Mouse (Mus musculus): Measurements from ENCODE around the gene Acsbg1. TPM values are rescaled to one million over a fixed set of nuclear protein-coding genes. Genes with fewer than 3 reads are reported as not detected.
"Not testable (repeated sequence)": the region's sequence is repeated elsewhere in the genome, so short reads cannot be mapped to it uniquely, and the experiment has no call there.

Acsbg1 gene
- polyA plus RNA-seq, 1 experiment from 2014 or later, result 0.11 TPM

- Histone ChIP-seq H3K36me3 (ENCODE audit: control insufficient read depth, insufficient read depth, low read length) (peaks cover 16% of the 10 kb centered on the region), H3K4me2 (peak overlapping the region; percentile 76), H3K9me3 (ENCODE audit: control insufficient read depth, low read length) (no peaks in the 10 kb centered on the region), H3K9ac (ENCODE audit: low read depth, low read length) (no peak overlapping the region), H3K4me1 (replicated peaks; ENCODE audit: control insufficient read depth, insufficient read depth, low read length) (peaks cover 8% of the 10 kb centered on the region), H3K27me3 (replicated peaks; ENCODE audit: control insufficient read depth, insufficient read depth, low read length) (no peaks in the 10 kb centered on the region), H3K27ac (ENCODE audit: low read depth, low read length) (no peak overlapping the region), H3K4me3 (ENCODE audit: low read depth, low read length) (peak overlapping the region; percentile 96)
- DNase-seq (ENCODE audit: low spot score) (no peak), ATAC-seq (replicated peaks; ENCODE audit: low FRiP score) (no peak)
- 79% methylated on average over 4 of the region's 4 CpGs for WGBS
These were observed 73.8 kb downstream of the Acsbg1 start for GRCm38 (mm10) chr9:54587863-54588262.

GRCm38 (mm10) chr9:54586199-54587061, 75.2 kb downstream of the Acsbg1 start, which contains the start of gene Idh3a:
Gene Idh3a, plus strand, starts transcription at chr9:54586334.
- H3K4me3 ChIP-seq (ENCODE audit: low read depth, low read length), result peak within 1 kb of the TSS; percentile 96
- peaks cover 8% of the 10 kb centered on the region for H3K4me1 ChIP-seq (replicated peaks; ENCODE audit: control insufficient read depth, insufficient read depth, low read length)
- DNase-seq (ENCODE audit: low spot score) (peak; percentile 98), ATAC-seq (replicated peaks; ENCODE audit: low FRiP score) (peak; percentile 96)
- H3K36me3 ChIP-seq (ENCODE audit: control insufficient read depth, insufficient read depth, low read length), result 0 out of 2 replicates have a peak, but pooled peaks cover 5% of the 10 kb centered on the region
- under 1% methylated on average over 71 of the region's 73 CpGs for WGBS
- H3K27me3 ChIP-seq (replicated peaks; ENCODE audit: control insufficient read depth, insufficient read depth, low read length), result no peaks in the 10 kb centered on the region
- H3K9me3 ChIP-seq (ENCODE audit: control insufficient read depth, low read length), result no peaks in the 10 kb centered on the region
- peak within 1 kb of the TSS; percentile 90 for H3K9ac ChIP-seq (ENCODE audit: low read depth, low read length)
- peak within 1 kb of the TSS; percentile 76 for H3K4me2 ChIP-seq
- peak within 1 kb of the TSS; percentile 45 for H3K27ac ChIP-seq (ENCODE audit: low read depth, low read length)

GRCm38 (mm10) chr9:54585839-54586198, 75.9 kb downstream of the Acsbg1 start:
- no peak for ATAC-seq (replicated peaks; ENCODE audit: low FRiP score)
- Histone ChIP-seq H3K9me3 (ENCODE audit: control insufficient read depth, low read length) (no peaks in the 10 kb centered on the region), H3K27me3 (replicated peaks; ENCODE audit: control insufficient read depth, insufficient read depth, low read length) (no peaks in the 10 kb centered on the region), H3K4me2 (peak overlapping the region; percentile 66), H3K4me1 (replicated peaks; ENCODE audit: control insufficient read depth, insufficient read depth, low read length) (peaks cover 8% of the 10 kb centered on the region), H3K27ac (ENCODE audit: low read depth, low read length) (no peak overlapping the region; the same call in 1 of the 2 replicates), H3K4me3 (ENCODE audit: low read depth, low read length) (peak overlapping the region; percentile 96), H3K9ac (ENCODE audit: low read depth, low read length) (no peak overlapping the region), H3K36me3 (ENCODE audit: control insufficient read depth, insufficient read depth, low read length) (0 out of 2 replicates have a peak, but pooled peaks cover 5% of the 10 kb centered on the region)
- WGBS, result 28% methylated on average over 5 of the region's 5 CpGs
- no peak for DNase-seq (ENCODE audit: low spot score)

GRCm38 (mm10) chr9:54584127-54584526, 77.5 kb downstream of the Acsbg1 start:
- not testable (repeated sequence) for H3K36me3 ChIP-seq (ENCODE audit: control insufficient read depth, insufficient read depth, low read length); ATAC-seq (replicated peaks; ENCODE audit: low FRiP score); H3K9me3 ChIP-seq (ENCODE audit: control insufficient read depth, low read length); H3K9ac ChIP-seq (ENCODE audit: low read depth, low read length); H3K27me3 ChIP-seq (replicated peaks; ENCODE audit: control insufficient read depth, insufficient read depth, low read length); H3K4me3 ChIP-seq (ENCODE audit: low read depth, low read length); H3K4me2 ChIP-seq; DNase-seq (ENCODE audit: low spot score); H3K4me1 ChIP-seq (replicated peaks; ENCODE audit: control insufficient read depth, insufficient read depth, low read length)
- H3K27ac ChIP-seq (ENCODE audit: low read depth, low read length), result peak overlapping the region; percentile 52
- 63% methylated on average over 2 of the region's 2 CpGs for WGBS

- Histone ChIP-seq H3K4me1 (replicated peaks; ENCODE audit: control insufficient read depth, insufficient read depth, low read length) (peaks cover 8% of the 10 kb centered on the region), H3K27me3 (replicated peaks; ENCODE audit: control insufficient read depth, insufficient read depth, low read length) (no peaks in the 10 kb centered on the region), H3K27ac (ENCODE audit: low read depth, low read length) (peak overlapping the region; percentile 52), H3K9ac (ENCODE audit: low read depth, low read length) (no peak overlapping the region), H3K9me3 (ENCODE audit: control insufficient read depth, low read length) (no peaks in the 10 kb centered on the region), H3K36me3 (ENCODE audit: control insufficient read depth, insufficient read depth, low read length) (no peaks in the 10 kb centered on the region), H3K4me2 (no peak overlapping the region), H3K4me3 (ENCODE audit: low read depth, low read length) (no peak overlapping the region)
- ATAC-seq (replicated peaks; ENCODE audit: low FRiP score) (peak; percentile 72), DNase-seq (ENCODE audit: low spot score) (no peak)
- WGBS, result 33% methylated on average over 1 of the region's 1 CpGs
These were observed 78.0 kb downstream of the Acsbg1 start for GRCm38 (mm10) chr9:54583712-54584111.

- Histone ChIP-seq H3K27me3 (replicated peaks; ENCODE audit: control insufficient read depth, insufficient read depth, low read length) (no peaks in the 10 kb centered on the region), H3K4me3 (ENCODE audit: low read depth, low read length) (no peak overlapping the region), H3K9ac (ENCODE audit: low read depth, low read length) (no peak overlapping the region), H3K9me3 (ENCODE audit: control insufficient read depth, low read length) (no peaks in the 10 kb centered on the region), H3K4me2 (no peak overlapping the region), H3K27ac (ENCODE audit: low read depth, low read length) (no peak overlapping the region), H3K4me1 (replicated peaks; ENCODE audit: control insufficient read depth, insufficient read depth, low read length) (peaks cover 4% of the 10 kb centered on the region; the same call in 1 of the 2 replicates), H3K36me3 (ENCODE audit: control insufficient read depth, insufficient read depth, low read length) (no peaks in the 10 kb centered on the region)
- ATAC-seq (replicated peaks; ENCODE audit: low FRiP score) (no peak), DNase-seq (ENCODE audit: low spot score) (no peak)
- 64% methylated on average over 9 of the region's 9 CpGs for WGBS
These were observed 90.4 kb downstream of the Acsbg1 start for GRCm38 (mm10) chr9:54571130-54571839.

GRCm38 (mm10) chr9:54568732-54569131, 92.9 kb downstream of the Acsbg1 start:
- Histone ChIP-seq H3K4me3 (ENCODE audit: low read depth, low read length) (no peak overlapping the region), H3K27me3 (replicated peaks; ENCODE audit: control insufficient read depth, insufficient read depth, low read length) (no peaks in the 10 kb centered on the region), H3K27ac (ENCODE audit: low read depth, low read length) (no peak overlapping the region), H3K9me3 (ENCODE audit: control insufficient read depth, low read length) (no peaks in the 10 kb centered on the region), H3K4me1 (replicated peaks; ENCODE audit: control insufficient read depth, insufficient read depth, low read length) (peaks cover 4% of the 10 kb centered on the region; the same call in 1 of the 2 replicates), H3K9ac (ENCODE audit: low read depth, low read length) (no peak overlapping the region), H3K4me2 (no peak overlapping the region), H3K36me3 (ENCODE audit: control insufficient read depth, insufficient read depth, low read length) (no peaks in the 10 kb centered on the region)
- WGBS, result 37% methylated on average over 2 of the region's 2 CpGs
- ATAC-seq (replicated peaks; ENCODE audit: low FRiP score) (no peak), DNase-seq (ENCODE audit: low spot score) (no peak)

- Histone ChIP-seq H3K27me3 (replicated peaks; ENCODE audit: control insufficient read depth, insufficient read depth, low read length) (no peaks in the 10 kb centered on the region), H3K27ac (ENCODE audit: low read depth, low read length) (no peak overlapping the region), H3K36me3 (ENCODE audit: control insufficient read depth, insufficient read depth, low read length) (no peaks in the 10 kb centered on the region), H3K4me3 (ENCODE audit: low read depth, low read length) (no peak overlapping the region), H3K4me1 (replicated peaks; ENCODE audit: control insufficient read depth, insufficient read depth, low read length) (peaks cover 4% of the 10 kb centered on the region; the same call in 1 of the 2 replicates), H3K9me3 (ENCODE audit: control insufficient read depth, low read length) (no peaks in the 10 kb centered on the region), H3K4me2 (no peak overlapping the region), H3K9ac (ENCODE audit: low read depth, low read length) (no peak overlapping the region)
- WGBS, result 46% methylated on average over 4 of the region's 4 CpGs
- DNase-seq (ENCODE audit: low spot score), result no peak
- ATAC-seq (replicated peaks; ENCODE audit: low FRiP score), result no peak
These were observed 94.7 kb downstream of the Acsbg1 start for GRCm38 (mm10) chr9:54566958-54567357.

Data from liver, embryonic 11.5 days (tissue).